Mouse (Mus musculus) ES-Bruce4 (cell line): Measurements from ENCODE around the gene Dnlz. TPM values are rescaled to one million over a fixed set of nuclear protein-coding genes. Genes with fewer than 3 reads are reported as not detected.

ENCODE experiments used
- H3K27ac ChIP-seq: 2 replicates; pipeline ENCODE4 v1.5.1; 2012; ENCODE audit warnings: low read length, inconsistent platforms; ENCODE audit not compliant: insufficient read depth
- H3K27me3 ChIP-seq: 2 replicates; pipeline ENCODE4 v1.6.1; 2012; ENCODE audit warnings: mild to moderate bottlenecking, low read length, inconsistent platforms; ENCODE audit not compliant: control insufficient read depth, poor library complexity, insufficient read depth, severe bottlenecking
- H3K36me3 ChIP-seq: 2 replicates; pipeline ENCODE4 v1.6.1; 2012; ENCODE audit warnings: inconsistent platforms, mild to moderate bottlenecking, low read length, moderate library complexity; ENCODE audit not compliant: control insufficient read depth, poor library complexity, insufficient read depth, severe bottlenecking
- H3K4me1 ChIP-seq: one replicate; pipeline ENCODE4 v1.8.1; 2011; ENCODE audit warnings: low read length; ENCODE audit not compliant: control insufficient read depth, insufficient read depth
- H3K4me3 ChIP-seq: 2 replicates; pipeline ENCODE4 v1.5.1; 2011; ENCODE audit warnings: low read depth, mild to moderate bottlenecking, low read length
- H3K9ac ChIP-seq: 2 replicates; pipeline ENCODE4 v1.6.1; 2012; ENCODE audit warnings: low read depth, mild to moderate bottlenecking, inconsistent platforms; ENCODE audit not compliant: poor library complexity, severe bottlenecking
- H3K9me3 ChIP-seq: replicated peaks from 2 replicates; pipeline ENCODE4 v1.6.1; 2012; ENCODE audit warnings: mild to moderate bottlenecking, low read length, inconsistent platforms; ENCODE audit not compliant: control insufficient read depth, poor library complexity, insufficient read depth, severe bottlenecking
- CTCF ChIP-seq: IDR thresholded peaks from one replicate; pipeline ENCODE4 v1.8.1; 2011; ENCODE audit warnings: low read depth, low read length
- EP300 ChIP-seq: IDR thresholded peaks from 2 replicates; pipeline ENCODE4 v1.6.1; 2011; ENCODE audit warnings: low read depth, low read length; ENCODE audit not compliant: insufficient read depth
- POLR2A ChIP-seq: IDR thresholded peaks from one replicate; pipeline ENCODE4 v1.8.1; 2011; ENCODE audit warnings: low read length; ENCODE audit not compliant: insufficient read depth
- polyA plus RNA-seq: library from polyadenylated mRNA; stranded (reverse); fragments of >200 nt; gene quantifications from 2 replicates; pipeline ENCODE4 v1.2.4, GENCODE M21; 2011; ENCODE audit warnings: low read depth; ENCODE audit not compliant: missing spikeins, insufficient read depth, insufficient read length

The Dnlz gene
- polyA plus RNA-seq, 1 experiment: 9.8 TPM

GRCm38 (mm10) chr2:26354401-26354800 lies 2.5 kb upstream of the Dnlz start:
- no peaks in the 10 kb centered on the region for H3K27me3 ChIP-seq
- no peak overlapping the region for H3K9ac ChIP-seq
- H3K4me3 ChIP-seq: no peak overlapping the region
- H3K4me1 ChIP-seq: peaks cover 1% of the 10 kb centered on the region
- H3K36me3 ChIP-seq: no peaks in the 10 kb centered on the region
- TF ChIP-seq EP300 (no peak), CTCF (no peak), POLR2A (no peak)
- no peak overlapping the region for H3K27ac ChIP-seq
- H3K9me3 ChIP-seq: no peaks in the 10 kb centered on the region

DNA sequence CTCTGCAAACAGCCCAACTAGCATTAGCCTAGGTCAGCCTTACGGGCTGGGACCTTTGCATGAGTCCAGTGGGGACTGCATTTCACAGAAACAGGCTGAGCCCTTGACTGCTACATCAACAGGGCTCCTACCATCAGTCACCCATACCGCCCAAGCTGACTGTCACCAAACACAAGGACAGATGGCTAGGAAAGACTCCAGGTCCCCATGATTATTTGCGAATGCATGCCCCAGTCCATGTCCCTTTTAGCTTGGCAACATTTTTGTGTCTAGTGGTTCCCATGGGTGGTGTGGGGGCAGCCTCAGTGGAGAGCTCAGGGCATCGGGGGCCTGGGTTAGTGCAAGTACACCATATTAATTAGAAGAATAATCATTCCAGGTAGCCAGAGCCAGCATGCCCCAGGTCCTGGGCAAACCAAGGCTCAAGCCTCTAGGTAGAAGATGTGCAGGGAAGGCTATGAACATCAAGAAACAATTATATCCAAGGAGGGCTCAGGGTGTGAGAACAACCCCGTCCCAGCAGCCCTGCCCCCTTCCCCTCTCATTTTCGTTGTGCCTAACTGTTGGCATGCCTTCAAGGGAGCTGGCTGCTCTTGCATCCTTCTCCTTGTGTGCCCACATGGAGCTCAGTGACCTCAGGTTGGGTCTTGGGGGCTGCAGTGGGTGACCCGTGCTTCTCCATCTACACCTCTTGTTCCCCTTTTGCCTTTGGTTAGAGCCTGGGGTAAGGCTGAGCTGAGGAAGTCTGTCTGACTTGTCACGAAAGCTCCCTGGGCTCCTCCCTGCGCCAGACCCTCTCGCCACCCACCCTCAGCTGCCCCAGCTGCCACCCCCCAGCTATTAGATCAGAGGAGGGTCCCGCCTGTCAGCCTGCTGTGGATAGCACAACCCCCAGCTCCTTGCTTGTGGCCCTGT lies 1.4 kb upstream of the Dnlz start:
- Histone ChIP-seq H3K36me3 (no peaks in the 10 kb centered on the region), H3K27me3 (no peaks in the 10 kb centered on the region), H3K9ac (peak overlapping the region; percentile 79; the same call in 1 of the 2 replicates), H3K4me1 (peaks cover 1% of the 10 kb centered on the region), H3K4me3 (peak overlapping the region; percentile 68; the same call in 1 of the 2 replicates), H3K9me3 (no peaks in the 10 kb centered on the region), H3K27ac (no peak overlapping the region)
- TF ChIP-seq POLR2A (no peak), CTCF (no peak), EP300 (no peak)

- no peaks in the 10 kb centered on the region for H3K27me3 ChIP-seq
- no peaks in the 10 kb centered on the region for H3K9me3 ChIP-seq
- no peak for TF ChIP-seq POLR2A
- TF ChIP-seq CTCF: no peak
- no peak for TF ChIP-seq EP300
- H3K27ac ChIP-seq: no peak overlapping the region
- H3K9ac ChIP-seq: peak overlapping the region; percentile 79
- peak overlapping the region; percentile 68 for H3K4me3 ChIP-seq
- H3K4me1 ChIP-seq: peaks cover 1% of the 10 kb centered on the region
- no peaks in the 10 kb centered on the region for H3K36me3 ChIP-seq
Measured at GRCm38 (mm10) chr2:26352291-26352910, 491 bp upstream of the Dnlz start.

GRCm38 (mm10) chr2:26348241-26348640 lies 3.7 kb downstream of the Dnlz start:
- Histone ChIP-seq H3K27ac (no peak overlapping the region), H3K36me3 (no peaks in the 10 kb centered on the region), H3K4me3 (no peak overlapping the region), H3K9ac (no peak overlapping the region), H3K9me3 (no peaks in the 10 kb centered on the region), H3K27me3 (no peaks in the 10 kb centered on the region), H3K4me1 (peaks cover 4% of the 10 kb centered on the region)
- TF ChIP-seq POLR2A (no peak), CTCF (no peak), EP300 (no peak)

DNA sequence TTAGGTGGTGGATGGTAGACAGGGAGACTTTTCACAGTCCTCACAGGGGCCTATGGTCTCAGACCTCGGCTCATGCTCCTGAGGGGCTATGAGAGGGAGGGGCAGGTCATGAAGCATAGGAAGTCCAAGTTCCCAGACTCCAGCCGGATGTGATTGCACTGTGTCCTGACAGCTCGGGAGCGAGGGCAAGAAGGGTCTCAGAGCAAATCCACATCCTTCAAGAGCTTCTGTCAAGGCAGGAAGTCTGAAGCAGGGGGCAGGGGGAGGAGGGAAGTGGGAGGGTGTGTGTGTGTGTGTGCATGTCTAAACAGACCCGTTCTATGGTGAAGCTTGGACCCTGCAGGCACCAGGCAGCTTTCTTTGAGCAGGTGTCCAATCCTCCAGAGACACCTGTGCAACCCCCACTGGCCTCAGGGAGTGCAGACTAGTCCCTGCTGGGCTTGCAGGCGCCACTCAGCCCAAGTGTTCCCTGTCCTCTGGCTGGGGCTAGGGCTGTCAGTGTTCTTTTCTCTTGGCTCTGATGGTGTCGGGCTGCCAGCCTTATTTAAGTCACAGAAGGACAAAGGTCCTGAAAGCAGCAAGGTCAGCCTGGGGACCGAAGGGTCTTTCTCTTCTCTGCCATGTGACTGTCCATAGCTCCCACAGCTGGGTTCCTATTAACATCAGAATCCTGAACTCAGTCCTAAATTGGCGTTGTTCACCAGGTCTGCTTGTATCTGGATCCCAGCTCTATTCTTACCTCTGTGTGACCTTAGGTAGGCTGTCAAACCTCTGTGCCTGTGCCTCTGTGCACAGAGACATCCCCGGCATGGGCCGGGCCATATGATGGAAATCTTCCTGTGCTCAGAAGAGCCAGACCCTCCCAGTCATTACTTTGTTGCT lies 9.1 kb downstream of the Dnlz start:
- no peak overlapping the region; the same call in 1 of the 2 replicates for H3K27ac ChIP-seq

More for the DNA sequence above, 9.1 kb downstream of the Dnlz start:
- Histone ChIP-seq H3K9me3 (no peaks in the 10 kb centered on the region), H3K4me3 (no peak overlapping the region), H3K4me1 (peaks cover 14% of the 10 kb centered on the region), H3K9ac (no peak overlapping the region), H3K27me3 (no peaks in the 10 kb centered on the region), H3K36me3 (no peaks in the 10 kb centered on the region)
- no peak for TF ChIP-seq CTCF
- no peak for TF ChIP-seq POLR2A
- no peak; the same call in none of the 2 replicates for TF ChIP-seq EP300
